Comparison of ENCODE assay signal across 15 mouse cellular contexts in the genomic region with DNA sequence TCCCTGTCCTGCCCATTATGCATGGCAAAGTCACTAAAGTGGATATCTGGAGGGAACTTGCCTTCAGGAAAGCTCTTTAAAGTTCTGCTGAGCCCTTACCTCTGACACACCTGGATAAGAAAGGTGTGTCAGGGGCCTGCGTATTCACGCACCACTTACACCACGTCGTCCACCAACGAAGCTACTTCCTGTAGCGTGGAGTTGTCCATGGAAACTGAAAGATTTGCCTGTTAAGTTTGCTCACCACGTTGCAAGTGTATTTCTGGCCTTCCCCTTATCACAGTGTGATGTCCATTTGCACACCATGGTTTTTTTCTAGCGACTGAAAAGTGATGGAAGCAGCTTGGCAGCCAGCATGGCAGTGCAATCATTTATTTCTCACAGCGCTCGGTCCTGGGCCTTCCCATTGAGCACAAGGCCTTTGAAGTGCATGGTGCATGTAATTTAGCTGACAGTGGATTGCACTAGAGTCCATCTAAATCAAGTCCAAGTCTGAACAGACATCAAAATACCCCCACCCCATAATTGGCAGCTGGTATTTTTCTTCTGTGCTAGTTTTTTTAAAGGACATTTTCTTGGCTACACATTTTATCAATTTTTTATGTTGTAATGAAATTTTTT.
DNase-seq lines count a peak whose midpoint lies in the region; ATAC-seq lines count a peak whose summit lies in the region.
"Had no signal": no experiment of that assay in that cellular context is flagged by ENCODE, and none has a peak within 500 bp of the region (broad histone marks: within the 10 kb centered on the region; RNA-seq: fewer than 3 reads in every experiment).

No protein-coding gene starts in this region.

- no peak overlapping the region for H3K27ac ChIP-seq in hindbrain, embryonic 14.5 days
- H3K27ac ChIP-seq in midbrain, embryonic 15.5 days, result 0 out of 2 replicates have a peak overlapping the region, but pooled peaks have one; percentile 2
- H3K27ac ChIP-seq: embryonic facial prominence, embryonic 15.5 days; kidney, embryonic 15.5 days had no signal

- DNase-seq in cerebellum, postnatal 14 days, result peak; percentile 16 to 36
- no peak for DNase-seq in cerebellum, adult 9-11 months
- peak; percentile 32 for DNase-seq in Muller cell, postnatal 12 days (ENCODE audit: inconsistent ontology term)
- no peak for DNase-seq in hindbrain, embryonic 14.5 days (ENCODE audit: low spot score)
- no peak for DNase-seq in kidney, postnatal 36 days
- no peak for DNase-seq in right cerebral cortex, postnatal 4 days
- DNase-seq in adrenal gland, adult 8-10 months, result no peak
- DNase-seq: cerebellum, adult 9-10 months; layer of hippocampus, adult 9-11 months had no signal

- no peaks in the 10 kb centered on the region for H3K4me1 ChIP-seq in hindbrain, embryonic 14.5 days (replicated peaks; ENCODE audit: control insufficient read depth, insufficient read depth, low read length)
- H3K4me1 ChIP-seq in midbrain, embryonic 15.5 days, result peaks cover 9% of the 10 kb centered on the region
- H3K4me1 ChIP-seq: embryonic facial prominence, embryonic 15.5 days; kidney, embryonic 15.5 days had no signal

- WGBS in hindbrain, embryonic 14.5 days, result 58% methylated on average over 10 of the region's 10 CpGs
- 44% methylated on average over 10 of the region's 10 CpGs for WGBS in midbrain, embryonic 15.5 days

- peak; percentile 40; the same call in 1 of the 2 replicates for ATAC-seq in hindbrain, embryonic 14.5 days (ENCODE audit: low FRiP score)
- peak; percentile 79 for ATAC-seq in midbrain, embryonic 15.5 days (replicated peaks)
- ATAC-seq: lung, postnatal 0 days; Patski had no signal

- no peak overlapping the region for H3K4me3 ChIP-seq in hindbrain, embryonic 14.5 days (replicated peaks; ENCODE audit: low read length)
- H3K4me3 ChIP-seq in midbrain, embryonic 15.5 days, result no peak overlapping the region
- H3K4me3 ChIP-seq: embryonic facial prominence, embryonic 15.5 days; kidney, embryonic 15.5 days had no signal

- no peaks in the 10 kb centered on the region for H3K9me3 ChIP-seq in hindbrain, embryonic 14.5 days (ENCODE audit: control insufficient read depth, low read length)
- H3K9me3 ChIP-seq in midbrain, embryonic 15.5 days, result no peaks in the 10 kb centered on the region
- H3K9me3 ChIP-seq: embryonic facial prominence, embryonic 15.5 days; kidney, embryonic 15.5 days had no signal

- no peaks in the 10 kb centered on the region for H3K27me3 ChIP-seq in hindbrain, embryonic 14.5 days (ENCODE audit: control insufficient read depth, insufficient read depth, low read length)
- no peaks in the 10 kb centered on the region for H3K27me3 ChIP-seq in midbrain, embryonic 15.5 days (replicated peaks)
- H3K27me3 ChIP-seq: embryonic facial prominence, embryonic 15.5 days; kidney, embryonic 15.5 days; Patski had no signal

- no peaks in the 10 kb centered on the region for H3K36me3 ChIP-seq in hindbrain, embryonic 14.5 days (replicated peaks; ENCODE audit: control insufficient read depth, insufficient read depth)
- no peaks in the 10 kb centered on the region for H3K36me3 ChIP-seq in midbrain, embryonic 15.5 days (replicated peaks)
- H3K36me3 ChIP-seq: embryonic facial prominence, embryonic 15.5 days; kidney, embryonic 15.5 days had no signal

- H3K4me2 ChIP-seq in hindbrain, embryonic 14.5 days (replicated peaks), result no peak overlapping the region
- H3K4me2 ChIP-seq in midbrain, embryonic 15.5 days, result no peak overlapping the region
- H3K4me2 ChIP-seq: embryonic facial prominence, embryonic 15.5 days; kidney, embryonic 15.5 days; liver, embryonic 11.5 days had no signal

- no peak overlapping the region for H3K9ac ChIP-seq in hindbrain, embryonic 14.5 days
- no peak overlapping the region for H3K9ac ChIP-seq in midbrain, embryonic 15.5 days
- H3K9ac ChIP-seq: embryonic facial prominence, embryonic 15.5 days; kidney, embryonic 15.5 days had no signal

Comparison
In these comparisons a context has a peak if more than half of its experiments do, and no peak if none do; other contexts are left out.
1. DNase-seq: peak in cerebellum, postnatal 14 days (2 of 2) and Muller cell, postnatal 12 days (single experiment); none in cerebellum, adult 9-11 months (single experiment), hindbrain, embryonic 14.5 days (single experiment), kidney, postnatal 36 days (0 of 2), right cerebral cortex, postnatal 4 days (single experiment) and adrenal gland, adult 8-10 months (single experiment).